Mouse (Mus musculus): ENCODE results near the gene Anapc7. TPM values are rescaled to one million over a fixed set of nuclear protein-coding genes. Genes with fewer than 3 reads are reported as not detected.
"Not testable (repeated sequence)": the region's sequence is repeated elsewhere in the genome, so short reads cannot be mapped to it uniquely, and the experiment has no call there.

Anapc7 gene
- total RNA-seq, 2 experiments from 2014 or later: 27.3 to 28.1 TPM

DNA sequence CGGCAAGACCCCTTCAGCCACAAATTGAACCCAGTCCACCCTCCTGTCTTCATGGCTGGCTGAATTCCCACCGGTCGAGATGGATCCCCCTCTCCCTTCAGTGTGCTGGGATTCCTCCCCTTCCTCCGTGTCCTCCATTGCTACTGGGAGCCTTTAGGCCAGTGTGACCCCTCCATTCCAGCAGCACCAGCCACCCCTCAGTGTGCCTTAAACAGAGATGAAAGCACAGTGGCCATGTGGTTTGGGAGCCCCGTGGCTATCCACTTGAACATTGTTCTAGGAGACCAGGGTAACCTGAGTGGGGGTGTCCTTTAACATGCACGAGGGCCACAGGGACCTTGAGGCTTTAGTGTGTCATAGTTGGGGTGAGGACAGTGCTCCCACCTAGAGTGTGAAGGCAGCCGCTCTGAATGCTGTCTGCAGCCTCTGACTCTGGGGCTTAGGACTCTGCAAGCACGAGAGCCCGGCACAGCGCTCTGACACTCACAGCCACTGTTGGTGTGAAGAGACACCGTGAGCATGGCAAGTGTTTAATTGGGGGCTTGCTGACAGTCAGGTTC lies 23.6 kb downstream of the Anapc7 start:
- no peak for DNase-seq (ENCODE audit: low spot score)
- intact Hi-C loops (cut with DNase I): no loop called here

- no peak for DNase-seq (ENCODE audit: low spot score)
- intact Hi-C loops (cut with DNase I): no loop called here
Observed at GRCm38 (mm10) chr5:122447857-122448256, 26.4 kb downstream of the Anapc7 start.

DNA sequence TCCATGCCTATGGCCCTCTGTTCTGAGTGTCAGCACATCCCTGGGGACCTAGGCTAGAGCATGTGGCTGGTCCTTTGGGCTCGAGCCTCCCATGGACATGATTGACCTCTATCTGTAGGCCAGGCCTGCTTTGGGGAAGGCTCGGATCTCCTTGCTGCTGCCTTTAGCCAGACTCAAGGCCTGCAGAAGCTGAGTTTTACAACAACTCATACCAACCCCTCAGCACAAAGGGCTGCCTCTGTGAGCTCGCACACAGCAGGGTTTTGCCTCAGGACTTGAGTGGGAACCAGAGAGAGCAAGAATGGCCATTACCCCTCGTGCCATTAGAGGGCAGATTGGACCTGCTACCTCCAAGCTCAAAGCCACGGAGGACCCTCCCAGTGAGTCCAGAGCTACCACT lies 27.4 kb downstream of the Anapc7 start:
- intact Hi-C loops (cut with DNase I): no loop called here
- no peak for DNase-seq (ENCODE audit: low spot score)

DNA sequence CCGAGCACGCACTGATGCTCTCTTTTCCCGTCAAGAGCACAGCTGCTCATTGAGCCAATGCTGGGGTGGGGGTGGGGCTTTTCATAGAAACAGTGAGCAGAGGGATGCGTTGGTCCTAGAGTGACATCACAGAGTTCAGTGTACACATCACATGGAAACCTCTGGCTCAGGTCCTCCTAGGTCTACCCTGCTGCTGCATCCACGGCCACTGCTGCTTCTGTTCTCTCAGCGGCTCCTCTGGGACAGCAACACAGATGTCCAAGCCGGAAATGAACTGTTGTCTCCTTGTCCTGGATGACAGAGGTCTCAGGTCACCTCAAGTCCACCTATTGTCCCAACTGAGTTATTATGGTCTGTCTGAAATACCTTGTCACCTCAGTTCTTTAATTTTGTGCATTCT lies 28.5 kb downstream of the Anapc7 start:
- intact Hi-C loops (cut with DNase I): no loop called here
- DNase-seq (ENCODE audit: low spot score): no peak

- DNase-seq (ENCODE audit: low spot score): no peak
- intact Hi-C loops (cut with DNase I): no loop called here
Observed at GRCm38 (mm10) chr5:122450913-122451317, 29.4 kb downstream of the Anapc7 start.

DNA sequence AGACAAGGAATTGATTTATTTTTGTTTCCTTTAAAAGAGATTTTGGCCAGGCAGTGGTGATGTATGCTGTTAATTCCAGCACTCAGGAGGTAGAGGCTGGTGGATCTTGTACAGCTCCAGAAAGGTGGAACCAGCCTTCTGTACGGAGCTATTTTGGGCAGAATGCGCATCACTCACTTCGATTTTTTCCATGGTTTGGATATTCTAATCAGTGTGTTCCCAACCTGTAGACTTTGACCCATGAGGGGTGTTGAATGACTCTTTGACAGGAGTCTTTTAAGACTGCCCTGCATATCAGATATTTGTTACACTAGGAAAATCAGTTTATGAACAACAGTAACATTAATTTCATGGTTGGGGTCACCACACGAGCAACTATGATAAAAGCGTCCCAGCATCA lies 29.8 kb downstream of the Anapc7 start:
- DNase-seq (ENCODE audit: low spot score): no peak
- intact Hi-C loops (cut with DNase I): no loop called here

DNA sequence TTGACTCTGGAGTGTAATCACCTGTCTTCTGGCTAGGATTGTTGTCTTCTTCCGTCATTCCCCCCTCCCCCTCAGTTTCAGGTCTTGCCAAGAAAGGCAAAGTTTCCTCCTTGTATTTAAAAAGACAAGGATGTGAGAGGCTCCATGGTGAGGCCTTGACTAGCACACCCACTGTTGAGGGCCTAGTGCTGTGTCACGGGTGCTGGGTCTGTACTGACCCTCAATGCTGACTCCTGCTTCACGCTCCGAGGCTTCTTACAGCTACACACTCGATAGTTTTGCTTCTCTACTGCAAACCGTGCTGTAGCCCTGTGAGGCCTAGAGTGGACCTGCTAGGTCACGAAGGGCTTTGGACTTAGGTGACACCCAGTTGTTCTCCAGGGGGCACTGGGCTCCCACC lies 30.7 kb downstream of the Anapc7 start:
- DNase-seq (ENCODE audit: low spot score): no peak
- intact Hi-C loops (cut with DNase I): no loop called here

DNA sequence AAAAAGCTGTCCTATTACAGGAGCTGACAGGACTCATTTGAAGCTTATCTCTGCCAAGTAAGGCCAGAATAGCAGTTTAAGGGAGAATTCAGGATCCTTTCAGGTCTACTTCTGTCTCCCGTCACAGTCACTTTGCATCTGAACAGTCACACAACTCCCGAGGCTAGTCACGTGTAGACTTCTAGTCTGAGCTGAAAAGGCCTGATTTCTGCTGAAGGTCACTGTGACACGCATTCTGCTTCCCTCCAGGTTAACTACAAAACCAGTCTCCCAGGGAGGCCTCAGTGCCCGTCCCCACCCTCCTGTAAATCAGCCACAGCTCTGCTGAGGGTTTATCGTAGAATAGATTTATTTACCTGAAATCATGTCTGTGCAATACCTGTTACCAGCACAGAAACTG lies 31.7 kb downstream of the Anapc7 start:
- intact Hi-C loops (cut with DNase I): no loop called here
- no peak for DNase-seq (ENCODE audit: low spot score)

DNA sequence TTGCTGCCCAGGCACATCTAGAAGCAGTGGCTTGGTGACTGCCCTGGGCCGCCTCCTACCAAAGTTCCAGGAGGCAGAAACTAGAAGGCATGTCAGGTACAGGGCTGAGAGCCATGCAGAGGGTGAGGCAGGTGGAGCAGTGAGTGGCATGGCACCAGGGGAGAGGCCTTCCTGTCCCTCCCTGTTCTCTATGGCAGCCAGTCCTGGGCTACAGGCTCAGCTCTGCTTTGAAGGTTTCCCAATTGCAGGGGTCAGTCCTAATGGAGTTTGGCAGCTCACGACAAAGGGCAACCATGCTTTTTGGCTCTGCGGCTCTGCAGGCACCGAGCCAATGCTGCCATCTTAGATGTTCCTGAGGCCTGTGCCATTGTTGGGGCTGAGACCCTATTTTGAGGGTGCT lies 32.9 kb downstream of the Anapc7 start:
- intact Hi-C loops (cut with DNase I): no loop called here
- DNase-seq (ENCODE audit: low spot score): no peak

DNA sequence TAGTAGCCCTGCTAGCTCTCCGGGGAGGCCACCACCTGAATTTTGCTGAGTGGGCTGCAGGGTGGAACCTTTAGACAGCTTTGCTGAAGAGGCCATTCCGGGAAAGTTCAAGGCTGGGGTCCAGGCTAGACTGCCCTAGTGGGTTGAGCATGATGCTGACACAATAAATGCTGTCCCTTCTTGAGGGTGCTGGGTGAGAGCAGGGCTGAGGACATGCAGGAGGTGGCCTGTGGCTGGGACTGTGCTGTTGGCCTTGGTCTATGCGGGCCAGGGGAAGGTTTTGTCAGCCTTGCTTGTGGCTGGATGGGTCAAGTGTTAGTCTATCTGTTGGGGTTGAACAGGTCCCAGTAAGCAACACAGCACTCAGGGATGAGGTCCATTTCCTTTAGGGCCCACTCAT lies 33.4 kb downstream of the Anapc7 start:
- DNase-seq (ENCODE audit: low spot score): no peak
- intact Hi-C loops (cut with DNase I): no loop called here

- no peak for DNase-seq (ENCODE audit: low spot score)
- intact Hi-C loops (cut with DNase I): no loop called here
Observed at GRCm38 (mm10) chr5:122455584-122455983, 34.1 kb downstream of the Anapc7 start.

- DNase-seq (ENCODE audit: low spot score); intact Hi-C loops (cut with DNase I): not testable (repeated sequence)
Observed at GRCm38 (mm10) chr5:122457054-122457453, 35.6 kb downstream of the Anapc7 start.

DNA sequence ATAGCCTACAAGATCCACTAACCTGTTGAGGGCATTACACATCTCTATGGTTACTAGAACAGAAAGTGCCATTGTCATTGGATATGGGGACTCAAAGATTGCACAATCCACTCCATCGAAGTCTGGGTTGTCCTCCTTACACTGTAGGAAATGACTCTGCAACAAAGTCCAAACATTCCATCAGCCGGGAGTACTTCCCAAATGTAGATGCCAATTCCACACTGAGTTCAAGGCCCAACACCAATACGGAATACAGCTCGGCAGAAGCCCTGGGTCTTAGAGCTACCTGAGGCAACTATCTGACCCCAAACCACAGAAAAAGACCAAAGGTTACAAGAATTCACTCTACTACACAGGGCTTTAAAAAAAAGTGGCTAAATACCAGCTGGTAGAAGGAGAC lies 36.6 kb downstream of the Anapc7 start:
- no peak for DNase-seq (ENCODE audit: low spot score)
- intact Hi-C loops (cut with DNase I): no loop called here

DNA sequence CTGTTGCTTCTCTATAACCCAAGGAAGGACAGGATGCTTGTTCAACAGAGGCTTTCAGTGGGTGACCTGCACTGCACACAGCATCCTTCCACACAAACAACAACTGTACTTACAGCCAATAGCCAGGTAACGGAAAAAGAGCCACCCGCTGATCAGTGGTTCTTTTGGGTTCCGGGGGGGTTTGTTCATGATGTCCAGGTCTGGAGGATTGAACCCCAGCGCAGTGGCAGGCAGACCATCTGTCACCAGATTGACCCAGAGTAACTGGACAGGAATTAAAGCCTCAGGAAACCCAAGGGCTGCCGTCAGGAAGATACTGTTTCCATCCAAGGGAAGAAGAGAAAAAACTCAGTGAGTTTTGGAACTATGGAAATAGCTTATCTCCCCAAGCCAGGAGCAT lies 37.8 kb downstream of the Anapc7 start:
- intact Hi-C loops (cut with DNase I): no loop called here
- DNase-seq (ENCODE audit: low spot score): no peak

DNA sequence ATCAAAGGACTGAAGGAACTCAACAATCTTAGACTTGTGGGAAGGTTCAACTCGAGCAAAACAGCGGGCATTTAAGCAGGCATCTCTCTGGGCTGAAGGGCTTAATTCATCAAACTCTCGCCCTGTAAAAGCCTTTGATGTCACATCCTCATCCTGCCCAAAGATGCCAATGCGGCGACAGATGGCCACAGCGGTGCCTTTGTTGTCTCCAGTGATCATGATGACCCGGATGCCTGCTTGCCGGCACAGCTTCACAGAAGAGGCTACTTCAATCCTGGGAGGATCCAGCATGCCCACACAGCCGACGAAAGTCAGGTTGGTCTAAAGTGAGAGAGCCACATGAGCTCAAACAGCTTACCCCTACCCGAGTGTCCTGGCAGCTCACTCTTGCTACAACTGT lies 39.2 kb downstream of the Anapc7 start:
- DNase-seq (ENCODE audit: low spot score): no peak
- intact Hi-C loops (cut with DNase I): no loop called here

- intact Hi-C loops (cut with DNase I): no loop called here
Observed at GRCm38 (mm10) chr5:122461431-122461830, 39.9 kb downstream of the Anapc7 start.

GRCm38 (mm10) chr5:122471658-122472057 lies 50.2 kb downstream of the Anapc7 start:
- intact Hi-C loops (cut with DNase I): no loop called here
- no peak for DNase-seq (ENCODE audit: low spot score)

More at GRCm38 (mm10) chr5:122461431-122461830, 39.9 kb downstream of the Anapc7 start:
- DNase-seq (ENCODE audit: low spot score): no peak

DNA sequence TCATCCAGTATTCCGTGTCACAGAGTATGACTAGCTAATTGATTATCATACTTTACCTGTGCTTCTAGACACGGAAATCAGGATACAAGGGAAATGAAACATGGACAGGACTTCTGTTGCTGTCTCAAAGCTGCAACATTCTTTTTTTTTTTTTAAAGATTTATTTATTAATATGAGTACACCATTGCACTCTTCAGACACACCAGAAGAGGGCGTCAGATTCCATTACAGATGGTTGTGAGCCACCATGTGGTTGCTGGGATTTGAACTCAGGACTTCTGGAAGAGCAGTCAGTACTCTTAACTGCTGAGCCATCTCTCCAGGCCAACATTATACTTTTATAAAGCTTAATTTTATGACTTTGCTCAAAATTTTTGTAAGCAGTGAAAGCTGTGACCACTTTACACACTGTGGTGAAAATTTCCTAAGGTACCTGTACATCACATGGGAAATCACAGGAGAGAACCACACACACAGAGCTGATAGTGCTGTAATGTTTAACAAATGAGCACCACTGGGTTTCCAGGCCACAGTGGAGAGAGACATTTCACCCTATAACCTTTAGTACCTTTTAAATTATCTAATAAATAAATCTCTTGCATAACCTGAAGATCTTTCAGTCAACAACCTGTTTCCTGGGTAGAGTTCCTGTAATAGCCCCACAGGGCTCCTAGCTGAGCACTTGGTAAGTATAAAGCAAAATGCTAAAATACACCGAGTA lies 53.3 kb downstream of the Anapc7 start:
- no peak for DNase-seq (ENCODE audit: low spot score)
- intact Hi-C loops (cut with DNase I): no loop called here

DNA sequence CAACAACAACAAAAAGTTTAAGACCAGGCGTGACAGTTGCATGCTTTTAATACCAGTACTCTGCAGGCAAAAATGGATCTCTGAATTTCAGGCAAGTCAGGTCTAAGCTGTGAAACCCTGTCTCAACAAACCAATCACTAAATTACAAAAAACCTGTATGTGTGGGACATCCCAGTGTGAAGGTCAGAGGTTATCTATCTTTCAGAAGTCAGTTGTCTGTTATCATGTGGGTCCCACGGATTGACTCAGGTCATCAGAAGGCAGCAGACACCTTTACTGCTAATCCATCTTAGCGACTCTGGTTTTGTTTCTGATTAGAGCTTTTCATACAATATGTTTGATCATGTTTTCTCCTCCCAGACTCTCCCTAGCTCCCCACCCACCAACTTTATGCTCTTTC lies 54.6 kb downstream of the Anapc7 start:
- DNase-seq (ENCODE audit: low spot score): no peak
- intact Hi-C loops (cut with DNase I): no loop called here

- no peak for DNase-seq (ENCODE audit: low spot score)
- intact Hi-C loops (cut with DNase I): no loop called here
Observed at GRCm38 (mm10) chr5:122477492-122477891, 56.0 kb downstream of the Anapc7 start.

DNA sequence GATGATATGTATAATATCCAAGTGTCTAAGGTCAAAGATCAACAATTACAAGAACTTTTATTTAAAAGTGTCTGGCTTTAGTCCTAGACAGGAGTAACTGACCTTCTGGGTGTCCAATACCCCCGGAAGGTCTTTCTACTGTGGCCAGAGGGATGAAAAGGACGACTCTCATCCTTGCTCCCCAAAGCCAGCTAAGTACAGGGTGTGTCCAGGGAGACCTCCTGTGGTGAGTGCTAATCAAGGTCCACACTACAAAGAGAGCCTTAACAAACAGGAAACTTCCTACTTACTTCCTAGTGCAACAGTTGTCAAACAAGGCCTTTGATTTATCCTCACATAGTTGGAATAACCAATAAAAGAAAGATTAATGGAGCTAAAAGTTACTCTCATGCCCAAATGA lies 57.6 kb downstream of the Anapc7 start:
- intact Hi-C loops (cut with DNase I): no loop called here

GRCm38 (mm10) chr5:122481844-122482243 lies 60.4 kb downstream of the Anapc7 start:
- intact Hi-C loops (cut with DNase I): no loop called here
- DNase-seq (ENCODE audit: low spot score): peak; percentile 37

More for the DNA sequence above, 57.6 kb downstream of the Anapc7 start:
- no peak for DNase-seq (ENCODE audit: low spot score)

Data from heart, postnatal 25 days (tissue).